Mouse (Mus musculus) embryo, embryonic 10 days (tissue): Measurements from ENCODE around the gene Cpb2.

Experiments
- DNase-seq: peaks from one replicate; pipeline ENCODE4 v3.0.0-alpha.2; 2015; ENCODE audit warnings: low spot score

The Cpb2 gene

DNA sequence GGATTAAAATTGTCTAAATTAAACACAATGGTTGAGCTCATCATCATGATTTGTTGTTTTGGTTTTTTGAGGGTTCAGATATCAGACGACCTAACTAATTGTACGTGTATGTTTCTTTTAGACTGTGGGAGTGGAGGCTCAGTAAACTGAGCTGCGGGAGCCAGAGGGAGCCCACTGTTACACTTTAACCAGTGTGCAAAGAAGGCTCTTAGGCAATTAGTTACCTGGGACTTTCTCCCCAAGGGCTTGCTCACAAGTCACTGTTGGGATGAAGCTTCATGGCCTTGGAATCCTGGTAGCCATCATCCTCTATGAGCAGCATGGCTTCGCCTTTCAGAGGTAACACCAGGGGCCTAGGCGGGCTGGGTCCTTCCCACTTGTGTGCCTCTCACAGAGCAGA, at the start of gene Cpb2:
Gene Cpb2, plus strand, starts transcription at position 201 of the 400 bp plus-strand sequence.
- DNase-seq, result no peak

DNA sequence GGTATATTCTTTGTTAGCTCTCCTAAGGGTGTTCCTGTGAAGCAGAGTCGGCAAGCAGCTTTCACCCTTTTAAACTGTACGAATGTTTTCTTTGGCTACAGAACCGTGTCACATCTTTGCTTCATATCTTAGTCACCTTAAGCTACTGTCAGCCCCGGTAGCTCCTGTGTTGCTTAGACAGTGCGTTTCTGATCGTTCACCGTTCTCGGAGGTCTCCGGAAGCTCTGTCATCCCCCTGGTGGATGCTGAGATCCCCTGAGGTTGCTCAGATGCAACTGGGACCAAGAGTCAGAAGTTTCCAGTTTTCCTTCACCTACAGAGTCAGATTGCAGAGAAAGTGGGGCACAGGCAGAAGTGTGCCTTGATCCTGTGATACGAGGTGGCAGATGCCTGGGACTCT, 49.7 kb upstream of the Cpb2 start:
- DNase-seq, result no peak

DNA sequence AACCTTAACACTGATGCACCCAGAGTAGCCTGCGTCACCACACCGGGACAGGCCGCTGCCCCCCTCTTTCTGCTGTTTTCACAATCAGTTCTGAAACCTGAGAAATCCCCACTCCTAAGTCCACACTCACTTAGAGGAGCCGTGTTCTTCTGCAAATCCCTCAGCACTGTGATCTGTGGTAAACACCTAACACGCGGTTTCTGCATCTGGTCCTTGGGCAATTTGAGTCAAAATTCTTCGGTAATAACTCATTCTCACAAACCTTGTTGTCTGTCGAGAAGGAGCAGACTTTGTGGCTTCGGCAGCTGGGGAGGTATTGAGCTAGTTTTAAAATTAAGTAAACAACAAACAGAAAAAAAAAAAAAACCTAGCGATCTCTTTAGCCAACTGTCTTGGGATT, 49.2 kb upstream of the Cpb2 start:
- no peak for DNase-seq

DNA sequence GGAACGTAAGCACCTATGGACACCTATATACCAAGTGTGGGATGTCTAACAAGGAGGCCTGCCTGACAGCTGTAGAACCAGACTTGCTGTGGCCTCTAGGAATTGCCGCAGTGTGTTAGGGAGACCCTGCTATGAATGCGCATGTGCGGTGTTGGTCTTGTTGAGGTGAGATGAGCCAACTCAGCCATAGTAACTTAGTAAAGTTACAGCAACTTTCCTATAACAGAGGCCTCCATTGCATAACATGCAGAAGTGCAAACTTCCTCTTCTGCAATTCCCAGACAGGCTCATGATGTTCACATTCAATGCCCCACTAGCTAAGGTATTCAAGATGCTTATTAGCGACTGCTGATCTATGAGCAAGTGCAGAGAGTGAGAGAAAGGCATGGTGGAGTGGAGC, 46.6 kb upstream of the Cpb2 start:
- DNase-seq, result no peak

DNA sequence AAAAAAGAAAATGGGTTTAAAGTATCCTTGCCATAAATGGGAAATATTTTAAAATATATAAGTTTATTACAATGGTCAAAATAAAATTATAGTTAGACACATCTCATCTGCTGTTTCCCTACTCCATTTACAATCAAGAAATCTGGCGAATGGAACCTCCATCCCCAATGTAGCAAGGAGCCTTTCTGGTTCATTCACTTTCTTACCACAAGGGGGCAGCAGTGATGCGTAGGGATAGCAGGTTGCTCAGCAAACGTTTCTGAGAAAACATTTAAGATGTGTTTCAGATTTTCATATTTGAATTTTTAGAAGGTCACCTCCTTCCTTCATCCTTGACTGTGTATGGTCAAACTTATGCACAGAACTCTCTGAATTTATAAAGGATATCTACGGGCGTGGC, 45.1 kb upstream of the Cpb2 start:
- DNase-seq, result peak; percentile 87

DNA sequence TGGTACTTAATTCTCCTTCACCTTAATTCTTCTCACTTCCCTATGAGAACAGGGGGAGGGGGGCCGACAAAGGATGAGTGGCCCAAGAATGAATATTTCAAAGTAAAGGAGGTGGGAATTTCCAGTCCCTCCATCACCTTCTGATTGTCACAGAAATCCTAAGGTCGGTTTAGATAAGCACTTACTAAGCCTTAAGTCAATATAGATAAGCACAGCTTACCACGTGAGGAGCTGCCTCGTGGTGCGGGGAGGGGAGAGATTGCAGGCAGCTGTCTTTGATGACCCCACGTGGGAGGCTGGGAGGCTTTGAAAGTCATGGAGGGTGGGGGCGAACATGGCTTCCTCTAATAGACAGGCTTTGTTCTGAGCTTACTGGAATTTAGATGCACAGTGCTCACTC, 44.4 kb upstream of the Cpb2 start:
- no peak for DNase-seq

DNA sequence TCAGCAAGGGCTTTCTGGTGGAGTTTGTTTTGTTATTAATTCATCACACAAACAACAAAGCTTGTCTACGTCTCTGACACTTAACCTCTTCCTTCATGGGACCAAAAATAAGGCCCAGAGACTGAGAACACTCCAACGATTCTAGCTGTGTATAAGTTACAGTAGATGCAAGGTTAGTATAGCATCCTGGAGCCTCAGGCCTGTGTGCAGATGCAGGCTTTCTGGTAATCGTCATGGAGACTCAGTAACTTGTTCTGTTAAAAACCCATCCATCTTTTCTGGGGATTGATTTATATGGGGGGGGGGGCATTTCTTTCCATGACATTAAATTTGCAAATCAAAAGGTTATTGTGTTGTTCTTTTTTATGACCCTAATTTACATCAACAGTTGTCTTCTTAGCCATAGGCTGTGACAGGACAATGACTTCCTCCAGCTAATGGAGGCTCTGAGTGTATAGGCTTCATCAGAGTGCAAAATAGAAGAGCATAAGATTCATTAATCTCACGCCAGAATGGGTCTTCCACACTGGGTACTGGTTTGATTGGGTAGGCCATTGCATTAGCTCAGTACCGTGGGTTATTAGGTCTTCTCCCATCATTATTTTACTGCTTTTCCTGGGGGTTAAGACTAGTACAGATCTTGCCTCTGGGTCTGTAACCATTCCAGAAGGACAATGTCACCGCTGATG, 36.6 kb upstream of the Cpb2 start:
- DNase-seq, result no peak

DNA sequence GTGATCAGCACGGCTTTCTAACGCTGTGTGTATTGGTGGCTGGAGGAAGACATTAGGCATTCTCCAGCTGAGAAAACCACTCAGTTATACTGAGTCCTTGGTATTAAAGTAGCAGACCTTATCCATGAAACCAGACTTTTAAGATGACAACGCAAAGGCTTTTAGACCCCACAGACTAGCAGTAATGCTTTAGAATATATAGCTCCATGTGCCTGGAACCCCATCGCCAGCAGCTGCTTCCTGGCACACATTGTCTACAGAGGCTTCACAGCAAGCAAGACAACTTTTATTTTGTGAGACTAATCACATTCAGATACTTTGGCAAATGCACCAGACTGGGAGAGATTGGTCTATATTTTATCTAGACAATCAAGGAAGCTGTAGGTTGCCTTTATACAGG, 35.8 kb upstream of the Cpb2 start:
- DNase-seq, result no peak

DNA sequence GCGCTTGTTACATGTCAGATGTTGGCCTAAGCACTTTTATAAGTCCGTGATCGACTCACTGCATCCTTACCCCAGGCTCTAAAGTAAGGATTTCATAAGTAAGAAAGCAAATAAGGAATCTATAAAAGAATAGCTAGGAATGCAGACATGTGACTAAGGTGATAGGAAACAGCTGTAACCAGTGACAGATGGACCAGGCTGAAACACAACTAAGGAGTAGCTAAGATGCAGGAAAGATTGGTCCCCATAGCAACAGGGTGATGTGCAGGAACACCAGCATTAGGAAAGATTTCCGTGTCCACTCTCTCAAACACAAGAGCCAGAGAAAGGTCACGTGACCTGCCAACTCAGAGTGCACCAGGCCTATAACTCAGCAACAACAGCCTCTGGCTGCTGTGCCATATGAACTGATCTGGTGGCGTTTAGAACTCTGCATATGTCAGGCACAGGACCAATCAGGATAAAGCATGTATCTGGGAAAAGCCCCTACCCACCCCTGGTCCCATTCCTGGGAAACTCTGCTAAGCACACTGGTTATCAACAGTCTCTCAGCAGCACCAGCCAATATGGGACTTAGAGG, 33.4 kb upstream of the Cpb2 start:
- peak; percentile 40 for DNase-seq

DNA sequence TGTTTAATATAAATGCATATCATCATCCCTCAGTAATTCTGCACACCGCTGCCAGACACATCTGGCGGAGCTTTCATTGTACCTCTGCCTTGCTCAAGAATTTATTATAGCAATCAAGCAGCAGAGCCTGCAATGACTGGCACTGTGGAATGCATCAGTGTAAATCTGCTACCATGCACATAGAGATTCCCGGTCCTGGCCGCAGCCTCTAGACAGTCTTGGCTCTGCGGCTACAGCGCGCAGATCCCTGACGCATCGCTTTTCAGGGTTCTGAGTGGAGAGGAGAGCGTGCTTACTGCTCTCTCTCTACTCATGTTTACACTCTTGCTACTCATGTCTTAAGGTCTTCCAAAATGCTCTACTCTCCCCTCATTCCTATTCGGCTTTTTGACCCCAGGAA, 28.3 kb upstream of the Cpb2 start:
- no peak for DNase-seq

DNA sequence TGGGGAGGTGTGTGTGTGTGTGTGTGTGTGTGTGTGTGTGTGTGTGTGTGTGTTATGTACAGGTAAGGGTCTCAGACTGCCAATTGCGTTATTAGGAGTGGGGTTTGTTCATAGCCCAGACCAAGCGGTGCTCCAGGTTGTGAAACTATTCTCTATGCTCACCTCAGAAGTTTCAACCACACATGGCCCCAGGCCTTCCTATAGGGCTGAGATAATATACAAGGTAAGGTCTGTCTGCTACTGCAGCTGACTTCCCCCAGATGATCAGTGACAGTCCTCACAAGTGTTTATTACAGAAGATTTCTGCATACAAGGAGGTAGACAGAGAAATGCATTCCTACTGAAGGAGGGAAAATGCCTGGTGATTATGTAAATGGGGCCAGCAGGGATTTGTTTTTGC, 23.2 kb upstream of the Cpb2 start:
- DNase-seq, result no peak

DNA sequence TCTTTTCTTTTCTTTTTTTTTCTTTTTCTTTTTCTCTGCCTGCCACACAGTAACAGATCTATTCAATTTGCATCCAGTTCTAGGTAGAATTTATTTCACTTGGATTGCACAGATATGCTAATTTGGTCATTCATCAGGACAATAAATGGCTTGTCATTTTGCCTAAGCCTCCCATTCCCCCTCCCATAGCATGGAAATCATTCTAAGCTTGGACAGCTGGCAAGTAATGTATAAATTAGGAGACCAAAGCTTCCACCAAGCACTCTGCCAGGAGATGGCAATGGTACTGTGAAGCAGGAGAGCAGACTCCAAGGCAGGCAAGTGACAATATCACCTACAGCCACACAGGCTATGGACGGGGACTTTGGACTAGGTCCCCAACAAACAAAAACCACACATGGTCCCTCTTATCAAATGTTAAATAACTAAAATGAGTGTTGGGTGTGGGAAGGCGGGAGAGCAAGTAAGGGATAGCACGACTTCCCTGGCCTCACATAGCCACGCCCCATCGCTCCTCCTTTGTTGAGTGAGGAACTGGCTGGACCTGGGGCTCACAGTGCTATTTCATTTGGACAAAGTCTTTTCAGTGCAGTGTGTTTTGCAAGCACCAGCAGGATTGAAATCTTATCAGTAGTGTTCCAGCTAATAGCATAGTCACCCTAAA, 22.7 kb upstream of the Cpb2 start:
- no peak for DNase-seq

DNA sequence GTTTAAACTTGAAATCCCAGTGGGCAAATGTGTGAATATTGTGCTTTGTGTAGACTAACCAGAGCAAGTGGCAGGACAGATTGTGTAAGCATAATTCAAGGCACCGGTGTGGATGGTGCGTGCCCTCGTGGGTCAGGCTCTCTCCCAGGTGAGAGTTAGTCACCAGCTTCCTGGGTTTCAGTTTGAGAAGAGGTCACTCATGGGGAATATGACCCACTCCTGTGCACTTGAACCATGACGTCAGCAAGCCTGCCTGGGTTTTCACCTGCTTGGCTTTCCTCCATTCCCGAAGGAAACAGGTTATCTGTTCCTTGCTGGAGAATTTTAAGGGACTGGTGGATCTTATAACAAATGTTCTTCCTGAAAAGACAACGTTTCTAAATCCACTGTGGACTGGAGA, 19.7 kb upstream of the Cpb2 start:
- DNase-seq, result no peak

DNA sequence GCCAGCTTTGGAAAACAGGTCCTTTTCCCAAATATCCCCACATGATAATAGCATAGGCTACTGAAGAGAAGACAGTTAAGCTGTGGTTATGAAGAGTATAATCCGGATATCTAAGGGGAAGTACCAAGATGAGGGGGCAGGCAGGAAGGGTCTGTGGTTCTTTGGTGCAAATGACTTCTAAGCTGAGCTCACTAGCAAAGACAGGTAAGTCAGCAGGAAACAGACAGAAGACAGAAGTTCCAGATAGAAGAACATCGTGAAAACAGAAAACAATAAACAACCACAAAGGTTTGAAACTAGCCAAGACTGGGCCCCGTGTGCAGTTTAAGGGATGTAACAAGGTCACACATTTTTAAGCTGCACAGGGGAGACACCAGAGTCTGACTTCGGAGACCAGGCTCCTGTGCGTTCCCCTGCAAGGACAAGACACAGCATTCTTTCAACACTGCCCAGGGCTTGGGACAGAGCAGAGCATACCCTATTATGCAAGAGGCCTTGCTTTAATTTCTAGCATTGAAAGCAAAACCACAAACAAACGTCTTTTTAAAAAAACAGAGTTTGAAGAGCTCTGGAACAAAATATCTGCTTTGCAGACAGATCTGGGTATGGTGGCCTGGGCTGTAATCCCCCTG, 14.5 kb upstream of the Cpb2 start:
- DNase-seq, result no peak

DNA sequence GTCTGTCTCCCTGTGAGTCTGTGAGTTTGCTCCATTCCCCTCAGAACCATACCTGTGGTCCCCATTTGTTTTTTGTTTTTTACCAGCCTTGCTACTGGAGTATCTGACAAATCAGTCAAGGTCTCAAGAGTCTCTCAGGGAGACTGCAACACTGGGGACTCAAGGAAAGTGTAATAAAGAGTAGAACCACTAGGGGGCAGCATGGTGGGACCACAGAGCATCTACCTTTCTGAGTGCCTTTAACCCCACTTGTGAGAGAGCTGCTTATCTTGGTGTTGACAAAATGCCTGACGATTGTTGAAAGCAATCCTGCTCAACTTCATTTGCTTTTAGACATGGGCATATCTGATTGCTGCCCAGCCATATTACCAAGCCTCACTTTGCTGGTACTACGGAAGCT, 12.3 kb upstream of the Cpb2 start:
- peak; percentile 67 for DNase-seq

DNA sequence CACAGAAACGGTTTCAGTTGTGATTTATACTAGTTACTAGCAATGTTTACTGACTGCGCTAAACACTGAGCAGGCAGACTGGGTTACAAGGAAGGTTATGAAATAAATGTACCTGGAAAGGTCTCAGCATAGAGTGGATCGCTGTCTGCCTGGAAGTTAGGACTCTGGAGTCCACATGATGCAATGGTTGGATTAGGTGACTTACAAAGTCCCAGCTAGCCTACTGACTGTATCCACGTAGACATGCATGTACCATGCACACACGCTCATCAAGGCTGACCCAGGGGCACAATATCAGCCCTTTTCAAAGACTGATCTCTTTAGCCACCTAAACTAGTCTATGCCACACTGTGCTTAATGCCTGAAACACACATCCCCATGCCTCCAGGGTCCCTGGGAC, 9.0 kb upstream of the Cpb2 start:
- no peak for DNase-seq

DNA sequence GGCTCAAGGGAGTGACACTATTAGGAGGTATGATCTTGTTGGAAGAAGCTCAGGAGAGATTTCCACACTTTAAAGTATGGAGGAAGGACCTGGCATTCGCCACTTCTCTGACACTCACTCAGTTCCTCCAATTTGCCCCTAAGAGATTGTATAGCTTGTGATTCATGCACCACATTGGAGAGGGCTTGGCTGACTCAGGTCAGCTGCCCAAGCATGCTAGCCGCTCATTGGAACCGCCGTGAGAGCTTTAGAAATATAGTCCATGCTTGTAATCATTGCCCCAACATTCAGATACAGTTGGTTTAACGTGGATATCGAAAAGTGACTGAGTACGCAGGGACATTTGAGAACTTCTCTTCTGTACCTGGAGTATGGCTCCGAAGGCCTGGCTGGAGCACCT, 6.5 kb upstream of the Cpb2 start:
- DNase-seq, result no peak

DNA sequence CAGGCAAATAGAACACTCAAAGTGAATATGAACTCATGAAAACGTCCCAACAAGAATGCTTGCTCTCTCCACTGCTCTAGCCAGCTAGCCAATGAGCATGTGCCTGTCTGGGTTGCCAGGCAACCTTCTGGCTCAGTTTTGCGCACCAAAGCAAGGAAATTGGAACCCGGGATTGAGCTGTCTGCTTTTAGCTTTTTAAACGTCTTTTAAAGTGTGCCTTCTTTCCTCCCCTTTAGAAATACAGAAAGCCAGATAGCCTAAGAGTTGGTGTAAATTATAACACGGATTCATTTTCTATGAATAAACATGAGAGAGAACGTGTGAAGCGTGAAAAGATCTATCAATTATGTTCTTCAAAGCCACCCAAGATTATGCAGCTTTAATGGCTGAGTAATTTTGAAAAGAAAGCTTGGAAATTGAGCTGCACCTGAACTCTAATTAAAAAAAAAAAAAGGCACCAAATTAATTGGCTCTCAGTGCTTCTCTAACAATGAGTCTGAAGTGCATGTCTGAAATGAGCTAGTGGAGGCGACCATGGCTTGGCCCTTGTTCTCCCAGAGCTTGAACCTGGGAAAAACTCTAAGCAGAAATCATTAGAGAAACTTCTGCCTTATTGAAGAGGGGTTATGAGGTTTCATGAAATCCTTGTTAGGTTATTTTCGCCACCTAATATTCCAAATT, 6.0 kb upstream of the Cpb2 start:
- DNase-seq, result peak; percentile 53

DNA sequence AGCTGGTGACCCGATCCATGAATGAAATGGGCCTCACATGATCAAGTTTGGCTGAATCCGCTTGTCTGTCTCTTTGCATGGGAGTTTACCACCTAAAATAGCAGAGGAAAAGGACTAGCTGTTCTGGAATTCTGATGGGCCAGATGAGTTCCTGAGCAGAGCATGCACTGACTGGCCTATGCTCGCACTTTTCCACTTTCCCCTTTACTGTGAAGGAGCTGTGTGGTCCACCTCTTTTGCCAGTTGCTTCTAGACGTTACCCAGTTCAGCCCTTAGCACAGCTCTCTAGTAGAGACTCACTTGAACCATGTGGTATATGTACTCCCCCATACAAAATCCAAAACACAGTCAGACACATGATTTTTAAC, 5.5 kb upstream of the Cpb2 start:
- no peak for DNase-seq

DNA sequence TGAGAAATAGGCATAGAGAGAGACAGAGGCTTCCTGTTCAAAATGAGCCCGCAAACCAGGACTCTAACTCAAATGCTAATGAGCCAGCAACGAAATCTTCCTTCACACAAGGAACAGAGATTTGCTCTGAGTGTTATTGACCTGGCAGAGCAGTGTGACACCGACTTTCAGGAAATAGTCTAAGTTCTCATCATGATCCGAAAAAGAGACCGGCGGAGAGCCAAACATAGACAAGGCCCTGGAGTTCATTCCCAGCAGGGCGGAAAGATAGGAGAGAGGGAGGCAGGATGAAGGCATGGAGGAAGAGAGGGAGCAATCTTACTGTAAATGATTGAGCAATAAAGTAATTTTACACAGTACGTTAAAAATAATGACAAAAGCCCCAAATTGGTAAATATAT, 5.0 kb upstream of the Cpb2 start:
- DNase-seq, result no peak

DNA sequence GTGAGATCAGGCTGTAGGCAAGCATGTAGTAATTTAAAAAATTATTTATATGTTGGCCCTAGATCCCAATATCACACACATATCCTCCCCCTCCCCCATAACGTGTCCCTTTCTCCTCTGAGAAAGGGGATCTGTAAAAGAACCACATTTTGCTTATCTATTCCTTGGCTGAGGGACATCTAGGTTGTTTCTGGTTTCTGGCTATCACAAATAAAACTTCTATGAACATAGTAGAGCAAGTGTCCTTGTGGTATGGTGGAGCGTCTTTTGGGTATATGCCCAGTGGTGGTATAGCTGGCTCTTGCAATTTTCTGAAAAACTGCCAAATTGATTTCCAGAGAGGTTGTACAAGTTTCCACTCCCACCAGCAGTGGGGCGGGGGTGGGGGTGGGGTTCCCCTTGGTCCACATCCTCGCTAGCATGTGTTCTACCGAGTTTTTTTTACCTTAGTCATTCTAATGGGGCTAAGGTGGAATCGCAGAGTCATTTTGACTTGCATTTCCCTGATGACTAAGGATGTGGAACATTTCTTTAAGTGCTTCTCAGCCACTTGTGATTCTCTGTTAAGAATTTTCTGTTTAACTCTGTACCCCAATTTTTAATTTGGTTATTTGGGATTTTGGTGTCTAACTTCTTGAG, 3.9 kb upstream of the Cpb2 start:
- DNase-seq, result no peak
